Mouse (Mus musculus) lung, embryonic 16.5 days (tissue): ENCODE results near the gene Cnih2. TPM values are rescaled to one million over a fixed set of nuclear protein-coding genes. Genes with fewer than 3 reads are reported as not detected.

Experiments
- ATAC-seq: fragments of 200-750 bp; cut with Nextera tagmentation; 2 replicates; pipeline ENCODE4 v1.8.0; 2017; ENCODE audit warnings: low read depth, mild to moderate bottlenecking, moderate library complexity
- H3K27ac ChIP-seq: fragments of 300-500 bp; sonication (generic); 2 replicates; pipeline ENCODE4 v1.5.1; 2014; ENCODE audit warnings: mild to moderate bottlenecking, control low read depth, low read length
- H3K27me3 ChIP-seq: fragments of 300-500 bp; sonication (generic); 2 replicates; pipeline ENCODE4 v1.6.1; 2014; ENCODE audit warnings: low read depth, low read length, mixed read lengths; ENCODE audit not compliant: control insufficient read depth, insufficient read depth
- H3K36me3 ChIP-seq: fragments of 300-500 bp; sonication (generic); 2 replicates; pipeline ENCODE4 v1.6.1; 2014; ENCODE audit warnings: low read length; ENCODE audit not compliant: control insufficient read depth, insufficient read depth
- H3K4me1 ChIP-seq: fragments of 300-500 bp; sonication (generic); replicated peaks from 2 replicates; pipeline ENCODE4 v1.6.1; 2014; ENCODE audit warnings: low read length, mixed read lengths; ENCODE audit not compliant: control insufficient read depth, insufficient read depth
- H3K4me2 ChIP-seq: fragments of 300-500 bp; sonication (generic); 2 replicates; pipeline ENCODE4 v1.6.1; 2014; ENCODE audit warnings: low read depth, low read length, control low read depth
- H3K4me3 ChIP-seq: fragments of 300-500 bp; sonication (generic); 2 replicates; pipeline ENCODE4 v1.5.1; 2014; ENCODE audit warnings: mild to moderate bottlenecking, low read length, control low read depth
- H3K9ac ChIP-seq: fragments of 300-500 bp; sonication (generic); 2 replicates; pipeline ENCODE4 v1.6.1; 2014; ENCODE audit warnings: low read length, control low read depth
- H3K9me3 ChIP-seq: fragments of 300-500 bp; sonication (generic); 2 replicates; pipeline ENCODE4 v1.6.1; 2016; ENCODE audit warnings: low read length; ENCODE audit not compliant: control insufficient read depth
- WGBS: fragments of 180-500 bp; shearing (Covaris S2); extraction: QIAGEN DNeasy Blood & Tissue Kit; methylation state at CpG from one replicate; pipeline ENCODE4 v1.1.7; 2014; 5-methylcytosine and 5-hydroxymethylcytosine counted together
- polyA plus RNA-seq: library from polyadenylated mRNA; unstranded; fragments of >200 nt; fragmentation: Nextera tagmentation; extraction: Ambion mirVana; gene quantifications from 2 replicates; pipeline ENCODE4 v1.2.1, GENCODE M21; 2015

The Cnih2 gene
- polyA plus RNA-seq, 1 experiment from 2014 or later: 5.6 TPM

GRCm38 (mm10) chr19:5097521-5098362 is 579 bp downstream of the Cnih2 start:
- Histone ChIP-seq H3K27me3 (peaks cover 3% of the 10 kb centered on the region; the same call in 1 of the 2 replicates), H3K9me3 (no peaks in the 10 kb centered on the region), H3K4me3 (peak overlapping the region; percentile 57), H3K27ac (no peak overlapping the region), H3K4me2 (peak overlapping the region; percentile 99), H3K36me3 (peaks cover 19% of the 10 kb centered on the region), H3K4me1 (peaks cover 12% of the 10 kb centered on the region), H3K9ac (peak overlapping the region; percentile 72)
- WGBS: 4% methylated on average over 27 of the region's 31 CpGs
- ATAC-seq: no peak; the same call in 1 of the 2 replicates

GRCm38 (mm10) chr19:5095887-5096474 is 2.3 kb downstream of the Cnih2 start:
- H3K36me3 ChIP-seq: peaks cover 24% of the 10 kb centered on the region
- no peak overlapping the region for H3K4me2 ChIP-seq
- H3K4me1 ChIP-seq: peaks cover 12% of the 10 kb centered on the region
- no peaks in the 10 kb centered on the region for H3K9me3 ChIP-seq
- H3K27me3 ChIP-seq: peaks cover 3% of the 10 kb centered on the region; the same call in 1 of the 2 replicates
- ATAC-seq: no peak
- H3K27ac ChIP-seq: no peak overlapping the region
- no peak overlapping the region for H3K9ac ChIP-seq
- H3K4me3 ChIP-seq: no peak overlapping the region
- 7% methylated on average over 9 of the region's 9 CpGs for WGBS

- Histone ChIP-seq H3K36me3 (peaks cover 15% of the 10 kb centered on the region), H3K9ac (no peak overlapping the region), H3K27me3 (peaks cover 3% of the 10 kb centered on the region; the same call in 1 of the 2 replicates), H3K4me3 (no peak overlapping the region), H3K9me3 (no peaks in the 10 kb centered on the region), H3K27ac (no peak overlapping the region), H3K4me1 (peaks cover 12% of the 10 kb centered on the region), H3K4me2 (no peak overlapping the region)
- 40% methylated on average over 11 of the region's 11 CpGs for WGBS
- peak; percentile 0; the same call in 1 of the 2 replicates for ATAC-seq
Observed at GRCm38 (mm10) chr19:5094746-5095417, 3.4 kb downstream of the Cnih2 start.

- Histone ChIP-seq H3K9ac (no peak overlapping the region), H3K36me3 (peaks cover 14% of the 10 kb centered on the region), H3K4me3 (no peak overlapping the region), H3K4me1 (peaks cover 14% of the 10 kb centered on the region), H3K9me3 (no peaks in the 10 kb centered on the region), H3K4me2 (no peak overlapping the region), H3K27ac (no peak overlapping the region), H3K27me3 (peaks cover 3% of the 10 kb centered on the region; the same call in 1 of the 2 replicates)
- WGBS: 1% methylated on average over 21 of the region's 21 CpGs
- ATAC-seq: peak; percentile 69
Observed at GRCm38 (mm10) chr19:5094243-5094632, 4.1 kb downstream of the Cnih2 start.

GRCm38 (mm10) chr19:5093481-5094242 is 4.7 kb downstream of the Cnih2 start:
- WGBS: 69% methylated on average over 12 of the region's 12 CpGs
- H3K27ac ChIP-seq: no peak overlapping the region
- no peak for ATAC-seq
- no peaks in the 10 kb centered on the region for H3K9me3 ChIP-seq
- peaks cover 16% of the 10 kb centered on the region for H3K4me1 ChIP-seq
- H3K4me3 ChIP-seq: no peak overlapping the region
- H3K9ac ChIP-seq: no peak overlapping the region
- peaks cover 3% of the 10 kb centered on the region; the same call in 1 of the 2 replicates for H3K27me3 ChIP-seq
- H3K4me2 ChIP-seq: no peak overlapping the region
- H3K36me3 ChIP-seq: peaks cover 14% of the 10 kb centered on the region

- peaks cover 3% of the 10 kb centered on the region; the same call in 1 of the 2 replicates for H3K27me3 ChIP-seq
- no peak overlapping the region for H3K4me2 ChIP-seq
- no peaks in the 10 kb centered on the region for H3K9me3 ChIP-seq
- H3K9ac ChIP-seq: no peak overlapping the region
- WGBS: 82% methylated on average over 10 of the region's 10 CpGs
- peaks cover 14% of the 10 kb centered on the region for H3K36me3 ChIP-seq
- peaks cover 11% of the 10 kb centered on the region for H3K4me1 ChIP-seq
- no peak for ATAC-seq
- no peak overlapping the region for H3K4me3 ChIP-seq
- H3K27ac ChIP-seq: no peak overlapping the region
Observed at GRCm38 (mm10) chr19:5092083-5092482, 6.2 kb downstream of the Cnih2 start.

- 89% methylated on average over 4 of the region's 4 CpGs for WGBS
- Histone ChIP-seq H3K4me1 (peaks cover 13% of the 10 kb centered on the region), H3K27ac (no peak overlapping the region), H3K9me3 (no peaks in the 10 kb centered on the region), H3K27me3 (peaks cover 21% of the 10 kb centered on the region), H3K4me2 (peak overlapping the region; percentile 93), H3K4me3 (peak overlapping the region; percentile 75), H3K36me3 (peaks cover 14% of the 10 kb centered on the region), H3K9ac (peak overlapping the region; percentile 75)
- ATAC-seq: no peak
Observed at GRCm38 (mm10) chr19:5089324-5089723, 9.0 kb downstream of the Cnih2 start.

- ATAC-seq: peak; percentile 93
Observed at GRCm38 (mm10) chr19:5087884-5088728, 10.2 kb downstream of the Cnih2 start, which contains the start of gene Yif1a. Gene Yif1a, plus strand, starts transcription at chr19:5088538.

More at GRCm38 (mm10) chr19:5087884-5088728, 10.2 kb downstream of the Cnih2 start, which contains the start of gene Yif1a:
- Histone ChIP-seq H3K36me3 (peaks cover 14% of the 10 kb centered on the region), H3K27ac (peak within 1 kb of the TSS; percentile 88), H3K9ac (peak within 1 kb of the TSS; percentile 75), H3K27me3 (peaks cover 33% of the 10 kb centered on the region), H3K4me1 (peaks cover 13% of the 10 kb centered on the region), H3K4me3 (peak within 1 kb of the TSS; percentile 75), H3K9me3 (no peaks in the 10 kb centered on the region), H3K4me2 (peak within 1 kb of the TSS; percentile 93)
- under 1% methylated on average over 58 of the region's 58 CpGs for WGBS
